Mouse (Mus musculus): ENCODE measurements at regions not wholly inside any gene's neighbourhood (a gene's known extent, or its start where the extent isn't known, plus 50 kb on each side); places are given as distances from the start of the nearest gene placed in this dataset.

DNA sequence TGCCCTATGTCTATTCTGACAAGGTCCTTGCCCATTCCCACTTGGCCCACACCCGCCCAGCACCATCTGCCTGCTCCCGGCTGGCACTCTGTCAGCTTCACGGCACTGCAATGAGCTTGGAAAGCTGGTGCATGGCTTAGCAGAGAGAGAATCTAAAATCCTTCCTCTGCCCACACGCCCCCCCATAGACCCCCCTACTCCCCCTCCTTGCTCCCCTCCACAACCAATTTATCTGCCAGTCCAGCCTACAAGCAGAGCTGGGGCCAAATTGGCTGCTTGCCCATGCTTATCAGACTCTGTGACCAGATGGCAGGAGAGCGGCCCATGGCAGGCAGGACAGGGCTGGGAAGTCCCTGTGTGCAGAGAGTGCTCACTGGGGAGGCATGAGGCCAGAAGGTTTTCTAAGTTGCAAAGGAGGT lies 385.3 kb downstream of the Eipr1 start:
- Histone ChIP-seq H3K27ac (ENCODE audit: insufficient read depth, low read length) (no peak overlapping the region), H3K4me1 (ENCODE audit: control insufficient read depth, insufficient read depth, low read length) (no peaks in the 10 kb centered on the region), H3K4me3 (ENCODE audit: insufficient read depth, low read length) (no peak overlapping the region)
- no peak for TF ChIP-seq POLR2A (IDR thresholded peaks at IDR 0.05; ENCODE audit: low read depth, low read length)
- TF ChIP-seq CTCF (IDR thresholded peaks at IDR 0.05; ENCODE audit: borderline replicate concordance, insufficient read depth, low read length): no peak

DNA sequence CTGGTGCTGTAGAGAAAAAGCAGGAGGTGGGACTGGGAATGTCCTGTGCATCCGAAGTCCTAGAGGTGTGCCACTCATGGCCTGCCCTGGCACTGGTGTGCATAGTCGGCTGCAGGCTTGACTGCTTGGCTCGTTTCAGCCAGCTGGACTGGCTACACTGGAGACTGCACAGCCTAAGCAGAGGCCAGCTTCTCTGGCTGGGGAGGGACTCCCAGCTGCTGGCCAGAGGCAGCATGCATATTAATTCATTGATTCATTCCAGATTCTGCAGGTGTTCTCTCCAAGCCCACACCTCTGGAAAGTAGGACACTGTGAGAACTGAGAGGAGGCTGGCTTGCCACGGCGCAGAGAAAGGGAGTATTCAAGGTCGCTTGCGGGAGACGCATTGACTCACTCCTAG lies 385.9 kb downstream of the Eipr1 start:
- Histone ChIP-seq H3K27ac (ENCODE audit: insufficient read depth, low read length) (no peak overlapping the region), H3K4me3 (ENCODE audit: insufficient read depth, low read length) (no peak overlapping the region), H3K4me1 (ENCODE audit: control insufficient read depth, insufficient read depth, low read length) (no peaks in the 10 kb centered on the region)
- TF ChIP-seq POLR2A (IDR thresholded peaks at IDR 0.05; ENCODE audit: low read depth, low read length): no peak
- no peak for TF ChIP-seq CTCF (IDR thresholded peaks at IDR 0.05; ENCODE audit: borderline replicate concordance, insufficient read depth, low read length)

DNA sequence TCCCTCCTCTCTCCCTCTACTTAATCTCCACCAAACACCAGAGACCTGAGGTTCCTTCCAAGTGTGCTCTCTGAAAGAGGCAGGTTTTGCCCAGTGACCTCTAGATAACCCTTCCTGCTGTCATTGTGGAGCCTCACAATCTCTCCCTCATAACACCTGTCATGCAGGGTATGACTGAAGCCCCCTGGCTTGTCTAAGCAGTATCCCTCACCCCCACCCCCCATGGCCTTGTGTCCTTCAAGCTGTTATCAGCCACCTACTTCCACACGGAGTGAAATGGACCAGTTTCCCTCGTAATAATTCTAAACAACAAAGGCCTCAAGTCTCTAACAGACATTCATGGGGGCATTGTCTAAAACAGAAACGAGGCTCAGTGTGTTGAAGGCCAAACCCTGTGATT lies 387.6 kb upstream of the Myt1l start:
- Histone ChIP-seq H3K4me1 (ENCODE audit: control insufficient read depth, insufficient read depth, low read length) (no peaks in the 10 kb centered on the region), H3K4me3 (ENCODE audit: insufficient read depth, low read length) (no peak overlapping the region), H3K27ac (ENCODE audit: insufficient read depth, low read length) (no peak overlapping the region)
- TF ChIP-seq POLR2A (IDR thresholded peaks at IDR 0.05; ENCODE audit: low read depth, low read length): no peak
- no peak for TF ChIP-seq CTCF (IDR thresholded peaks at IDR 0.05; ENCODE audit: borderline replicate concordance, insufficient read depth, low read length)

DNA sequence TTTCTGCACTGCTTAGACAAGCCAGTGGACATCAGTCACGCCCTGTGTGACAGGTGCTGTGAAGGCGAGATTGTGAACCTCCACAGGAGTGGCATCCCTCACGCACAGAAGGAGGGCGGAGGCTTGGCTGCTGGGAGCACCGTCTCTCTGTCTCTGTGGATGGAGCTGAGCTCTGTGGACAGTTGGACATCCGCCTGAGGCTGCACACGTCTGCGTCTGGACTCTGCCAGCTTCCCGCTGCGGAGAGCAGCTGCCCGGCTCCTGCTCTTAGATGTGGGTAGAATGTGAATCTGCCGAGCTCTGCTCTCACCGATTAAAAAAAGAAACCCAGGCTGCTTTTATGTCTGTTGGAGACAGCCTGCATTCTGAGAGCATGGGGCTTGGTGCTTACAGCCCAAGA lies 387.1 kb upstream of the Myt1l start:
- Histone ChIP-seq H3K4me3 (ENCODE audit: insufficient read depth, low read length) (no peak overlapping the region), H3K4me1 (ENCODE audit: control insufficient read depth, insufficient read depth, low read length) (no peaks in the 10 kb centered on the region), H3K27ac (ENCODE audit: insufficient read depth, low read length) (no peak overlapping the region)
- TF ChIP-seq CTCF (IDR thresholded peaks at IDR 0.05; ENCODE audit: borderline replicate concordance, insufficient read depth, low read length) (no peak), POLR2A (IDR thresholded peaks at IDR 0.05; ENCODE audit: low read depth, low read length) (no peak)

DNA sequence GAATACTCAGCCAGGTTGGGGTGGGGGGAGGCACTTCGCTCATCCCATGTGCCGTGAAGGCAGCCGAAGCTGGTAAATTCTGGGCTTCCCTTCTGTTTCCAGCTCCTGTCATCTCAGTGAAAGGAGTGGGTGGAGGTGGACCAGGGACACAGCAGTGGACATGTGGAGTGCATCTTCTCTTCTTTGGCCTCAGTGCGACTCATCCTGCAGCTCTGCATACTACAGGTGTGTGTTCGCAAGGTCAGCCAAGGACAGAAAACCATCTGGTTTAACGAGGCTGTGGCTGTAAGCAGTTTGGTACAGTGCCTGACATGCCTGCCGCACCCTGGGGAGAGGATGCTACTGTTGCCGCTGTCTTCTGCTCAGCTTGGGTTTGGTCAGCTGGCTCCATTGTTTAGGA lies 386.3 kb upstream of the Myt1l start:
- Histone ChIP-seq H3K27ac (ENCODE audit: insufficient read depth, low read length) (no peak overlapping the region), H3K4me3 (ENCODE audit: insufficient read depth, low read length) (no peak overlapping the region), H3K4me1 (ENCODE audit: control insufficient read depth, insufficient read depth, low read length) (no peaks in the 10 kb centered on the region)
- no peak for TF ChIP-seq POLR2A (IDR thresholded peaks at IDR 0.05; ENCODE audit: low read depth, low read length)
- TF ChIP-seq CTCF (IDR thresholded peaks at IDR 0.05; ENCODE audit: borderline replicate concordance, insufficient read depth, low read length): no peak

DNA sequence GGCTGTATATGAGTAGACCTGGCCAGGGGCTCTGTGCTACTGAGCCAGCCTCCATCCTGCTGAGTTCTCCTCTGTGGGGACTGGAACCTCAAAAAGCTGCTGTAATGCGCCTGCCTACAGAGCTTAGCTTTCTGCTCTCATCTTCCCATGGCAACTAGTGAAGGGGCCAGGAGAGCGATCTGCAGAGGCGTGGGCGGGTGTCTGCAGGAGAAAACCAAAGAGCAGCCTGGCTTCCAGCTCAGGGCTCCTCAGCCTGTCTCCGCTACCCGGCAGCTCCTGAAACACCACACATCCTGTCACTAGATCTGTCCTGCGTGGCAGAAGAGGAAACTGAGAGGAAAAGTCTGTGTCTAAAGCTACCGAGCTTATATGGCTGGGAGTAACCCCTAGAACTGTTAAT lies 384.9 kb upstream of the Myt1l start:
- Histone ChIP-seq H3K27ac (ENCODE audit: insufficient read depth, low read length) (no peak overlapping the region), H3K4me1 (ENCODE audit: control insufficient read depth, insufficient read depth, low read length) (no peaks in the 10 kb centered on the region), H3K4me3 (ENCODE audit: insufficient read depth, low read length) (no peak overlapping the region)
- TF ChIP-seq POLR2A (IDR thresholded peaks at IDR 0.05; ENCODE audit: low read depth, low read length) (no peak), CTCF (IDR thresholded peaks at IDR 0.05; ENCODE audit: borderline replicate concordance, insufficient read depth, low read length) (no peak)

DNA sequence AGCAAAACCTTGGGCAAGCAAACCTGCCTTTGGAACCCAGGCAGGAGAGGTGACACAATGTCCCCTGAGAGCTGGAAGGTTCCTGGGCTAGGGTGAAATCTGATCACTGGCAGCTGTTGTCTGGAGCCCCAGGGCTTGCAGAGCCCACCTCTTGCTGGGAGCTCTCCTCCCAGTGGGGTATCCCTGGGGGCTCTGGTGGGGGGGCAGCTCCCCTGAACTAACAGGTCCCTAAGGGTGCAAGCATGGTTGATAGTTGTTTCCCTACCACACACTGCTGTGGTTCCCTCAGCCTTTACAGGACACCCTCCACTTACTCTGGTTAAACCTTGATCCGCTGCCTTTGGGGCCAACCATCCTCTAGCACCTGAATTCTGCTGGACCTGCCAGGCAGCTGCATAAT lies 367.3 kb upstream of the Myt1l start:
- no peak for TF ChIP-seq POLR2A (IDR thresholded peaks at IDR 0.05; ENCODE audit: low read depth, low read length)
- TF ChIP-seq CTCF (IDR thresholded peaks at IDR 0.05; ENCODE audit: borderline replicate concordance, insufficient read depth, low read length): no peak
- Histone ChIP-seq H3K27ac (ENCODE audit: insufficient read depth, low read length) (no peak overlapping the region), H3K4me1 (ENCODE audit: control insufficient read depth, insufficient read depth, low read length) (no peaks in the 10 kb centered on the region), H3K4me3 (ENCODE audit: insufficient read depth, low read length) (no peak overlapping the region)

DNA sequence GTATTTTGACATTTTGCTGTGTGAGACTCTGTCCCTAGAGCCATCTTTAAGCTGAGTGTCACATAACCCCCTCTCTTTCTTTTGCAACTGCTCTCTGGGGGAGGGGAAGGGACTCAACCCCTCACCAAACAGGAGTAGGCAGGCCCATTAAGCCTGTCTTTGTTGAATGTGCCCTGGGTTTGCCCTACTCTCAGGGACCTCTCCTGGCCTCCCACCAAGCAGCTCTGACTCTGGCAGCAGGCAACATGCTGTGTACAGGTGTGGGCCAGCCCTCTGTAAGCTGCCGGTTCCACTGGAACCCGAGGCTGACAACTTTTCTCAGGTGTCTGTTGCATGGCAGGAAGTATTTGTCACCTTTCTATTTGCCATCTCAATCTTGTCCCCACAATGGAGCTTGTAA lies 366.6 kb upstream of the Myt1l start:
- TF ChIP-seq POLR2A (IDR thresholded peaks at IDR 0.05; ENCODE audit: low read depth, low read length) (no peak), CTCF (IDR thresholded peaks at IDR 0.05; ENCODE audit: borderline replicate concordance, insufficient read depth, low read length) (no peak)
- Histone ChIP-seq H3K4me3 (ENCODE audit: insufficient read depth, low read length) (no peak overlapping the region), H3K4me1 (ENCODE audit: control insufficient read depth, insufficient read depth, low read length) (no peaks in the 10 kb centered on the region), H3K27ac (ENCODE audit: insufficient read depth, low read length) (no peak overlapping the region)

DNA sequence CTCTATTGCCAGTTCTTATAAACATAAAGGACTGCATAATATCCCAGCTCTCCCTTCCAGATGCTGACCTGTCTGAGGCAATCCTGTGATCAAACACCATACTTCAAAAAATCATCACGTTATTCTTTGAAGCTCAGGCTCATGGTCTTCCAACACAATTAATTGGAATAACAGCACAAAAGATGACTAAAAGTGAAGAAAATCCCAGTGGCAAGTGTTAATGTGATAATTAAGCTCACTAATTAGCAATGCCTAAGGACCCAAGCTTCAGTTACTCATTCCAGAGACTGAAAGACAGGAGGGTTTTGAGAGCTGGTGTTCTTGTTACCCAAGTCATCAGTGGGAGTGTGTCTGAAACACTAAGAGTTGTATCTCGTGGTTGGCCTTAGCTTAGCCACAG lies 363.5 kb upstream of the Myt1l start:
- H3K27ac ChIP-seq (ENCODE audit: insufficient read depth, low read length): no peak overlapping the region
- TF ChIP-seq CTCF (IDR thresholded peaks at IDR 0.05; ENCODE audit: borderline replicate concordance, insufficient read depth, low read length) (no peak), POLR2A (IDR thresholded peaks at IDR 0.05; ENCODE audit: low read depth, low read length) (no peak)
- H3K4me1 ChIP-seq (ENCODE audit: control insufficient read depth, insufficient read depth, low read length): no peaks in the 10 kb centered on the region
- H3K4me3 ChIP-seq (ENCODE audit: insufficient read depth, low read length): no peak overlapping the region

DNA sequence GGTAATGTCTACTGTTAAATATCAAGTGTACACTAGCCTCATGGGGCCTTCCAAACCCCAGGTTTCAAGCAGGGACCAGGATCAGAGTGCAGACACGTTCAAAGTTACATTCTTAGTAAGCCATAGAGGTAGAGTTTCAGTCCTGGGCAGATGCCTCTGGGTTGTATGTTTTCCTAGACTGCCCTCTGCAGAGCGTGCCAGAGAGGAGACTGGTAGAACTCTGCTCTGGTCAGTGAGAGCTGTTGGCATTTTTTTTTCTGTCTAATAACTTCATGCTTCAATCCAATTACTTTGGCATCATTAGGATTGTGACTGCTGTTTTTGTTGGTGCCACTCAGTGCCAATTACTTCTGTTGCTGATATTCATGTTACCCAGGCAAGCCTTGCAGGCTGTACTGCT lies 361.9 kb upstream of the Myt1l start:
- TF ChIP-seq POLR2A (IDR thresholded peaks at IDR 0.05; ENCODE audit: low read depth, low read length) (no peak), CTCF (IDR thresholded peaks at IDR 0.05; ENCODE audit: borderline replicate concordance, insufficient read depth, low read length) (no peak)
- H3K4me1 ChIP-seq (ENCODE audit: control insufficient read depth, insufficient read depth, low read length): no peaks in the 10 kb centered on the region
- no peak overlapping the region for H3K27ac ChIP-seq (ENCODE audit: insufficient read depth, low read length)
- no peak overlapping the region for H3K4me3 ChIP-seq (ENCODE audit: insufficient read depth, low read length)

DNA sequence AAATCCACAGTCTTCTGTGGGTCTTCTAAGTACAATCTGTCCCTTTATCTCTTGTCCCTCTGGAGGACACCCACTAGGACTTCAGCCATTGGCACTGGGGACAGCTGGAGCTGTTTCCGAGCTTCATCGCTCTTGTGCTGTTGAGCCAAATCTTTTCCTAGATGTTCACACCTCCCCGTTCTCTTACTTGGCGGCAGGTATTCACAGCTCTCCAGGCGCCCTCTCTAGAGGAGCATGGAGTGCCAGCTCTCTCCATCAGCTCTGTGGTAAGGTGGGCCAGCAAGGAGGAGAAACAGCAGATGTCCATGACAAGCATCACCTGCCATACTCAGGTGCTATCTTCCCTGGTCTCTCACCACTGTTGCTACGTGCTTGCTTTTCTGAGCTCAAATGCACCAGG lies 360.3 kb upstream of the Myt1l start:
- no peak overlapping the region for H3K27ac ChIP-seq (ENCODE audit: insufficient read depth, low read length)
- TF ChIP-seq CTCF (IDR thresholded peaks at IDR 0.05; ENCODE audit: borderline replicate concordance, insufficient read depth, low read length) (no peak), POLR2A (IDR thresholded peaks at IDR 0.05; ENCODE audit: low read depth, low read length) (no peak)
- H3K4me1 ChIP-seq (ENCODE audit: control insufficient read depth, insufficient read depth, low read length): no peaks in the 10 kb centered on the region
- H3K4me3 ChIP-seq (ENCODE audit: insufficient read depth, low read length): no peak overlapping the region

All from embryonic fibroblast, embryonic 13.5 days (primary cell).